Mouse (Mus musculus) CD4-positive helper T cell, adult 2 months (primary cell): ENCODE results near the gene Fer1l4.

ENCODE experiments used
- DNase-seq: peaks from one replicate; pipeline ENCODE4 v3.0.0-alpha.2; 2012; ENCODE audit warnings: low read depth, missing footprints, low spot score

The Fer1l4 gene

GRCm38 (mm10) chr2:156007888-156008532 is 44.7 kb downstream of the Fer1l4 start, which contains the start of the genes 6430550D23Rik and Ergic3:
Gene 6430550D23Rik, minus strand, starts transcription at chr2:156007977.
Gene Ergic3, plus strand, starts transcription at chr2:156008045.
- peak; percentile 98 for DNase-seq

- DNase-seq: peak; percentile 28
Measured at GRCm38 (mm10) chr2:156005393-156005792, 47.4 kb downstream of the Fer1l4 start.

DNA sequence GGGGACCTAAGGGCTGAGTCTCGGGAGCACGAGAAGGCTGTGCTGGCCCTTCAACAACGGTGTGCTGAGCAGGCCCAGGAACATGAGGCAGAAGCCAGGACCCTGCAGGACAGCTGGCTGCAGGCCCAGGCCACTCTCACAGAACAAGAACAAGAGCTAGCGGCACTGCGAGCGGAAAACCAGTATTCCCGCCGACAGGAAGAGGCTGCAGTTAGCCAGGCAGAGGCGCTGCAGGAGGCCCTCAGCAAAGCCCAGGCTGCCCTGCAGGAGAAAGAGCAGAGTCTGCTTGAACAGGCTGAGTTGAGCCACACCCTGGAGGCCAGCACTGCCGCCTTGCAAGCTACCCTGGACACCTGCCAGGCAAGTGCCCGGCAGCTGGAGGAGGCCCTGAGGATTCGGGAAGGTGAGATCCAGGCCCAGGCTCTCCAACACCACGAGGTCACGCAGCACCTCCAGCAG is 60.9 kb downstream of the Fer1l4 start:
- no peak for DNase-seq

DNA sequence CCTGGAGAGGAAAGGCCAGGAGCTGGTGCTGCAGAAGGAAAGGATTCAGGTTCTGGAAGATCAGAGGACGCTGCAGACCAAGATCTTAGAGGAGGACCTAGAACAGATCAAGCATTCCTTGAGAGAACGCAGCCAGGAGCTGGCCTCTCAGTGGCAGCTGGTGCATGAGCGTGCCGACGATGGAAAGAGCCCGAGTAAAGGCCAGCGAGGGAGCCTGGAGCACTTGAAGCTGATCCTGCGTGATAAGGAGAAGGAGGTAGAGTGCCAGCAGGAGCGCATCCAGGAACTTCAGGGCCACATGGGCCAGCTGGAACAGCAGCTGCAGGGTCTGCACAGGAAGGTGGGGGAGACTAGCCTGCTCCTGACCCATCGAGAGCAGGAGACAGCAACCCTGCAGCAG is 61.6 kb downstream of the Fer1l4 start:
- DNase-seq: no peak

DNA sequence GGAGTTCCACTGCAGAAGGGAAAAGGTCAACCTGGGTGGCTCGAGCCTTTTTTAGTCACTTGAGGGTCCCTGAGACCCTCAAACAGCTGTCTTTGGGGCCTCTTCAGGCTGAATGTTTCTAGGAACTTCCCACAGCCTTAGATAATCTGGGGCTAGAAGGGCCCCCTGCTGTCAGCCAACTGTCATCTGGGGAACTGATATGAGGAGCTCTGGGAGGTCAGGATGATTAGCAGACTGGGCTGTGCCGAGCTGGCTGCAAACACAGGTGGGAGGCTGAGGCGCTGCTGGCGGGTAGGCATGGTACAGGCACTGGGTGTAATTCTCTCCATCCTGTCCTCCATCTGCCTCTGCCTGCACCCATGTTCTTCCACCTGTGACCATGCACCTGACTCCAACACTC is 63.7 kb downstream of the Fer1l4 start:
- no peak for DNase-seq

DNA sequence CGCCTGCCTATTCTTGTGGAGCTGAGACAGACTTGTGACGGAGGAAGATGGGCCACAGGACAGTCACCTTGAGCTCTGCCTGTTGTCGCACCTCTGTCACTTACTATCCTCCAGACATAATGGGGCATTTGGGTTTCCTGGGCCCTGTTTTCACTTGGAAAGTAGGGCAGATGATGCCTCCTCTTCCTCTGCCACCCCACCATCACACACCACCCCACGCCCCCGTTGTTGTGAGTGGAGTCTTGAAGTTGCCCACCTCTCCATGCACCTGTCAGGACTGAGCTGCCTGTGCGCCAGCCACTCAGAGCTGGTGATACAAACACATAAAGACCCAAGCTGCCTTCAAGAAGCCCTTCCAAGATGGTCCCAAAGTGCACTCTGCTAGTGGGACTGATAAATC is 65.6 kb downstream of the Fer1l4 start:
- no peak for DNase-seq

- no peak for DNase-seq
Measured at GRCm38 (mm10) chr2:155985776-155986175, 67.0 kb downstream of the Fer1l4 start.

- DNase-seq: peak; percentile 84
Measured at GRCm38 (mm10) chr2:155979328-155979991, 73.3 kb downstream of the Fer1l4 start.

GRCm38 (mm10) chr2:155974087-155974731 is 78.5 kb downstream of the Fer1l4 start:
- DNase-seq: no peak

DNA sequence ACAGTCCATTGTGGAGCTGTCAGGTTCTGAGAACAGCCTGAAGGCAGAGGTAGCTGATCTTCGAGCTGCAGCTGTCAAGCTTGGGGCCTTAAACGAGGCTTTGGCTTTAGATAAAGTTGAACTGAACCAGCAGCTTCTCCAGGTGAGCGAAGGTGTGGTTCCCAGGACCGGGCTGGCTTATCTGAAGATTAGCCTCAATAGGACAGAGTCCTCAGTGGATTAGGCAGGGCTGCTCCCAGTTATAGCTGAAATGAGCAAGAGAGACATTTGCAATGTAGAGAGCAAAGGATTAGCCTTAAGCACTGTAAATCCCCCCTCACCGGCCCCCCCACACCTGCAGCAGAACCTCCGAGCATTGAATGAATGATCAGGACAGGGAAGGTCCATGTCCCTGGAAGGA is 79.4 kb downstream of the Fer1l4 start:
- DNase-seq: no peak
